Mouse (Mus musculus) midbrain, postnatal 0 days (tissue): Measurements from ENCODE around the gene Cnksr3. TPM values are rescaled to one million over a fixed set of nuclear protein-coding genes. Genes with fewer than 3 reads are reported as not detected.

ENCODE experiments used
- ATAC-seq: fragments of 200-750 bp; cut with Nextera tagmentation; 2 replicates; pipeline ENCODE4 v1.8.0; 2017; ENCODE audit warnings: moderate number of reproducible peaks, mild to moderate bottlenecking, moderate TSS enrichment, moderate library complexity; ENCODE audit not compliant: low FRiP score
- DNase-seq: peaks from one replicate; pipeline ENCODE4 v3.0.0-alpha.2; 2015; ENCODE audit warnings: low spot score
- H3K27ac ChIP-seq: fragments of 300-500 bp; sonication (generic); 2 replicates; pipeline ENCODE4 v1.5.1; 2014; ENCODE audit warnings: low read depth, mild to moderate bottlenecking, low read length, mixed read lengths
- H3K27me3 ChIP-seq: fragments of 300-500 bp; sonication (generic); 2 replicates; pipeline ENCODE4 v1.6.1; 2014; ENCODE audit warnings: low read length, control low read depth, mixed read lengths; ENCODE audit not compliant: insufficient read depth
- H3K36me3 ChIP-seq: fragments of 300-500 bp; sonication (generic); 2 replicates; pipeline ENCODE4 v1.6.1; 2014; ENCODE audit warnings: low read length, control low read depth, mixed read lengths; ENCODE audit not compliant: insufficient read depth
- H3K4me1 ChIP-seq: fragments of 300-500 bp; sonication (generic); 2 replicates; pipeline ENCODE4 v1.6.1; 2014; ENCODE audit warnings: mild to moderate bottlenecking, control low read depth, antibody characterized with exemption, low read length, mixed read lengths; ENCODE audit not compliant: insufficient read depth
- H3K4me2 ChIP-seq: fragments of 300-500 bp; sonication (generic); 2 replicates; pipeline ENCODE4 v1.6.1; 2014; ENCODE audit warnings: low read depth, mild to moderate bottlenecking, low read length, mixed read lengths; ENCODE audit not compliant: poor library complexity, severe bottlenecking
- H3K4me3 ChIP-seq: fragments of 300-500 bp; sonication (generic); 2 replicates; pipeline ENCODE4 v1.5.1; 2014; ENCODE audit warnings: low read depth, mild to moderate bottlenecking, low read length, moderate library complexity
- H3K9ac ChIP-seq: fragments of 300-500 bp; sonication (generic); replicated peaks from 2 replicates; pipeline ENCODE4 v1.6.1; 2014; ENCODE audit warnings: mild to moderate bottlenecking, low read length, moderate library complexity, mixed read lengths; ENCODE audit not compliant: poor library complexity, severe bottlenecking
- H3K9me3 ChIP-seq: fragments of 300-500 bp; sonication (generic); 2 replicates; pipeline ENCODE4 v1.6.1; 2016; ENCODE audit warnings: low read length, control low read depth
- CTCF ChIP-seq: IDR thresholded peaks from 2 replicates; pipeline ENCODE4 v1.5.1; 2016; ENCODE audit warnings: antibody characterized with exemption, mild to moderate bottlenecking
- WGBS: fragments of 180-500 bp; shearing (Covaris S2); extraction: QIAGEN DNeasy Blood & Tissue Kit; methylation state at CpG from one replicate; pipeline ENCODE4 v1.1.7; 2014; 5-methylcytosine and 5-hydroxymethylcytosine counted together
- polyA plus RNA-seq: library from polyadenylated mRNA; unstranded; fragments of >200 nt; fragmentation: Nextera tagmentation; extraction: Ambion mirVana; gene quantifications from 2 replicates; pipeline ENCODE4 v1.2.1, GENCODE M21; 2015
- total RNA-seq: library from RNA; depleted of rRNA; stranded (reverse); fragments of >200 nt; gene quantifications from 2 replicates; pipeline ENCODE4 v1.2.3, GENCODE M21; 2014

Cnksr3 gene
- total and polyA plus RNA-seq, 2 experiments from 2014 or later = 1.8 to 4.1 TPM

DNA sequence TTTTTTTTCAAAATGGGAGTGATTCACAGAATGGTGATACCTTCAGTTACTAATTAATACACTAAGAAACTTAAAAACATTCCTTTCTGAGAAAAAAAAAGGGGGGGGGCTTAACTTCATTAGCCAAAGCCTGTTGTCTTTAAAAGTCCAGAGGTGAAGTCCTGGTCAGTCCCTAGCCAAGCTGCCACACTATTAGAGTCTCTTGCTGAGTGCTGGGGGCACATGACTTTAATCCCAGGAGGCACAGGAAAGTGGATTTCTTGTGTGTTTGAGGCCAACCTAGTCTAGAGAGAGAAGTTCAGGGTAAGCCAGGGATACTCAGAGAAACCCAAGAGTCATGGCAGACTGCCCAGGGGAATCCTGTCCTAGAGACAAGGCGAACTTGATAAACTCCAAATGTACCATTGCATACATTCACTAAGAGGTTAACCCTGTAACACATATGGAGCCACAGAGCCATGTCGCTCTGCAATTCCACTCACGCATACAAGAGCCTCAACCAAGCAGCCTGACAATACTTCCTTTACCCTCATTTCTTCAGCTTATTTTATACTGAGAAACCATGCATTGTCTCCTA lies 5.6 kb upstream of the Cnksr3 start:
- Histone ChIP-seq H3K4me3 (no peak overlapping the region), H3K36me3 (no peaks in the 10 kb centered on the region), H3K4me2 (no peak overlapping the region), H3K27me3 (no peaks in the 10 kb centered on the region), H3K4me1 (0 out of 2 replicates have a peak, but pooled peaks cover under 1% of the 10 kb centered on the region), H3K9me3 (no peaks in the 10 kb centered on the region), H3K9ac (no peak overlapping the region), H3K27ac (no peak overlapping the region)
- TF ChIP-seq CTCF = no peak
- 95% methylated on average over 3 of the region's 3 CpGs for WGBS
- DNase-seq = no peak
- no peak for ATAC-seq

DNA sequence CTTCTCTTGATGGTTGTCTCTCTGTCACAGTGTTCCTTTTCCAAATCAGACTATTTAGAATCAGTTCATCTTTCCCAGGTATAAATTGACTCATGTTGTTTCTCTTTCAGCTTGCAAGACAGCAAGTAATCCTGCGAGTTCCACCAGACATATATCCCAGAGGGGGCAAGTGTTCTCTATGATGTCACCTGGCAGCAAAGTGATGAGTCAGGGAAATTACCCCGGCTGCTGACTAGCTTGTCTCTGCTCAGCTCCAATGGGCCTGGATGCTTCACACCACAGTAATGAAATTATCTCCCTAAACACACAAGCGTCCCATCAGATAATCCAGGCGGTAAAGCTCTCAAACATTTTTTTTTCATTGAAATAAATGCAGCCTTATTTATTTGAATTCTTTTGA lies 2.7 kb upstream of the Cnksr3 start:
- WGBS = 75% methylated on average over 4 of the region's 4 CpGs
- Histone ChIP-seq H3K4me2 (no peak overlapping the region), H3K27me3 (peaks cover 8% of the 10 kb centered on the region; the same call in 1 of the 2 replicates), H3K9me3 (no peaks in the 10 kb centered on the region), H3K27ac (no peak overlapping the region), H3K4me3 (no peak overlapping the region), H3K9ac (no peak overlapping the region), H3K36me3 (no peaks in the 10 kb centered on the region), H3K4me1 (peaks cover 3% of the 10 kb centered on the region; the same call in 1 of the 2 replicates)
- TF ChIP-seq CTCF = no peak
- ATAC-seq (no peak), DNase-seq (no peak)

DNA sequence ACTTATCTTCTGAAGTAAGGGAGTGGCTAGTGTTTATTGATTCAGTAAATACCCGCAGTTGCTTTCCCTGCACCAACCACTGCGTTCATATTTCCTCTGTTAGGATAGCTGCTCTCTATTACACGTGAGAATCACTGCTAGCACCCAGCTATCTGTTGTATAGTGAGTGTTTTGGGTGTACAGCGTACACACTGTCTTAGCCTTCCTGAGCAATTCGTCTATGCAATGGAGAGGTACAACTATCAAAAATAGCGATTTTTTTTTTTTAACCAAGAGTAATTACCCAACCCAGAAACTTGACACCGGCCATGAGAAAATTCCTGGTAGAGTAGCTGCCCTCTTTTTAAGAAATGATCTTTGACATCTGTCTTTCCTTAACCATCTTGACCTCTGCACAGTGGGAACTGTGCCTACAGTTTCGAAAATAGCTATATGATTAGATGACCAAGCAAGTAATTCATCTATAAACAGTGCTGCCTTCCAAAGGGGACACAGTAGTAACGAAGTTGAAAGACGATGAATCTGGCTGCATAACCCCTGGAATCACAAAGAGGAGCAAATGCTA lies 1.1 kb upstream of the Cnksr3 start:
- H3K9ac ChIP-seq = no peak overlapping the region
- peaks cover 3% of the 10 kb centered on the region; the same call in 1 of the 2 replicates for H3K4me1 ChIP-seq

DNA sequence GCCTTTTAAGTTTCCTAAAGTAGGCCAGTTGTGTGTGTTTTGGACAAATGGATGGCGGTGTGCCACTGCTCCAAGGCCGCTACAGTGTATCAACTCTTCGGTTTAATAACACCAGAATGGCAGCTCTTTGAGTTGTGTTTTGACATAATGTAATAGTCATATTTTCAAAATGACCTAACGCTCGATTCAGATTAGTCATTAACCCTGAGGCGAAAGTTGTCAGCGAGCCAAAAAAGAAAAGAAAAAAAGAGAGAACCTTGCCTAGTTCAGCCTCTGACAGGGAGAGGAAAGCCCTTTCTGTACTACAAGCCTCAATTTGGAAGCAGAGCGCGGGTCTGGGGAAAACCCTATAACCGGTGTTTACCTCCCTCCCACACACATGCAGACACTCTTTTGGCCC lies 500 bp upstream of the Cnksr3 start:
- H3K9me3 ChIP-seq = no peaks in the 10 kb centered on the region
- no peaks in the 10 kb centered on the region for H3K36me3 ChIP-seq
- H3K9ac ChIP-seq = no peak overlapping the region
- peaks cover 3% of the 10 kb centered on the region; the same call in 1 of the 2 replicates for H3K4me1 ChIP-seq
- H3K27ac ChIP-seq = peak overlapping the region; percentile 33; the same call in 1 of the 2 replicates
- H3K27me3 ChIP-seq = peaks cover 8% of the 10 kb centered on the region; the same call in 1 of the 2 replicates
- peak overlapping the region; percentile 99 for H3K4me2 ChIP-seq
- 20% methylated on average over 10 of the region's 10 CpGs for WGBS
- DNase-seq = peak; percentile 32
- peak; percentile 15; the same call in 1 of the 2 replicates for ATAC-seq
- TF ChIP-seq CTCF = no peak
- H3K4me3 ChIP-seq = peak overlapping the region; percentile 69

More for the DNA sequence above, 1.1 kb upstream of the Cnksr3 start:
- DNase-seq (no peak), ATAC-seq (no peak)
- WGBS = 70% methylated on average over 10 of the region's 10 CpGs
- no peaks in the 10 kb centered on the region for H3K9me3 ChIP-seq
- TF ChIP-seq CTCF = no peak
- no peak overlapping the region for H3K27ac ChIP-seq
- H3K27me3 ChIP-seq = peaks cover 8% of the 10 kb centered on the region; the same call in 1 of the 2 replicates
- no peak overlapping the region; the same call in 1 of the 2 replicates for H3K4me3 ChIP-seq
- H3K36me3 ChIP-seq = no peaks in the 10 kb centered on the region
- H3K4me2 ChIP-seq = peak overlapping the region; percentile 99

DNA sequence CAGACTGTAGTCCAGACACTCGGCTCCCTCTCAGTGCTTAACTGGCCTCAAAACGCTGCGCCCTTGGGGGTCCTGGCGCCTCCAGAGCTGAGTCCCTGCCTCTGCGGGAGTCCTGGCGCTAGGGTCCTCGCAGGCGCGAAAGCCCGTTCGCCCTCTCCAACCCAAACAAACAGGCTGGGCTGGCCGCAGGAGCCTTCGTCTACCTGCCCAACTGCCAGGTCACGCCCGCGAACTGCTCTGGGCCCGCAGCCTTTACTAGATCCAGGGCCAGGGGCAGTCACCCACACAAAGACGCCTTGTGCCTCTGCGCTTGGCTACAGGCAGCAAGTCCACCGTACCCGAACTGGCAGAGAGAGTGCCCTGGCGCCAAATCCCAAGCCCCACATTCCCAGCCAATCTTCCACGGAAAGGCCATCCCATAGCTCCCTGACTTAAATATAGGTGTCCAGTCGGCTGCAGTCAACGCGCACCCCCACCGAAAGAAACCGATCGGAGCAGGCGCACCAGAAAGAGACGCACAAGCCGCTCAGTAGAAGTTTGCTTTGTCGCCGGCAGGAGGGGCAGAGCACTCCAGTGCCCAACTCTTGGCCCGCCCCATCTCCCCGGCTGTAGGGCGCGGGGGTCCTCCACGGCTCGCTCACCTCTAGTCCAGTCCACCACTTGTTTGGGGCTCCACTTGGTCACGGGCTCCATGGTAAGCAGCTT lies 894 bp downstream of the Cnksr3 start:
- H3K9ac ChIP-seq = peak overlapping the region; percentile 59
- DNase-seq (peak; percentile 70), ATAC-seq (peak; percentile 85)
- H3K4me2 ChIP-seq = peak overlapping the region; percentile 99
- H3K4me1 ChIP-seq = peaks cover 3% of the 10 kb centered on the region; the same call in 1 of the 2 replicates
- peak; percentile 68 for TF ChIP-seq CTCF
- H3K36me3 ChIP-seq = no peaks in the 10 kb centered on the region
- peaks cover 8% of the 10 kb centered on the region; the same call in 1 of the 2 replicates for H3K27me3 ChIP-seq
- under 1% methylated on average over 40 of the region's 41 CpGs for WGBS
- no peaks in the 10 kb centered on the region for H3K9me3 ChIP-seq
- peak overlapping the region; percentile 69 for H3K4me3 ChIP-seq
- peak overlapping the region; percentile 33 for H3K27ac ChIP-seq
